Mouse (Mus musculus) forebrain, embryonic 16.5 days (tissue): ENCODE data around the gene Cpt2. TPM values are rescaled to one million over a fixed set of nuclear protein-coding genes. Genes with fewer than 3 reads are reported as not detected.

ENCODE experiments used
- ATAC-seq: fragments of 200-750 bp; cut with Nextera tagmentation; 2 replicates; pipeline ENCODE4 v1.8.0; 2017; ENCODE audit warnings: mild to moderate bottlenecking, moderate library complexity
- H3K27ac ChIP-seq: fragments of 300-500 bp; sonication (generic); 2 replicates; pipeline ENCODE4 v1.5.1; 2014; ENCODE audit warnings: low read length, control low read depth
- H3K27me3 ChIP-seq: fragments of 300-500 bp; sonication (generic); replicated peaks from 2 replicates; pipeline ENCODE4 v1.6.1; 2014; ENCODE audit warnings: low read length; ENCODE audit not compliant: control insufficient read depth, insufficient read depth
- H3K36me3 ChIP-seq: fragments of 300-500 bp; sonication (generic); 2 replicates; pipeline ENCODE4 v1.6.1; 2014; ENCODE audit not compliant: control insufficient read depth, insufficient read depth
- H3K4me1 ChIP-seq: fragments of 300-500 bp; sonication (generic); replicated peaks from 2 replicates; pipeline ENCODE4 v1.6.1; 2014; ENCODE audit warnings: low read length; ENCODE audit not compliant: control insufficient read depth, insufficient read depth
- H3K4me2 ChIP-seq: fragments of 300-500 bp; sonication (generic); 2 replicates; pipeline ENCODE4 v1.6.1; 2014; ENCODE audit warnings: mild to moderate bottlenecking, low read length, control low read depth
- H3K4me3 ChIP-seq: fragments of 300-500 bp; sonication (generic); replicated peaks from 2 replicates; pipeline ENCODE4 v1.5.1; 2014; ENCODE audit warnings: mild to moderate bottlenecking, low read length, control low read depth
- H3K9ac ChIP-seq: fragments of 300-500 bp; sonication (generic); replicated peaks from 2 replicates; pipeline ENCODE4 v1.6.1; 2014; ENCODE audit warnings: low read depth, low read length, control low read depth
- H3K9me3 ChIP-seq: fragments of 300-500 bp; sonication (generic); 2 replicates; pipeline ENCODE4 v1.6.1; 2016; ENCODE audit warnings: low read length; ENCODE audit not compliant: control insufficient read depth
- WGBS: fragments of 180-500 bp; shearing (Covaris S2); extraction: QIAGEN DNeasy Blood & Tissue Kit; methylation state at CpG from one replicate; pipeline ENCODE4 v1.1.7; 2014; 5-methylcytosine and 5-hydroxymethylcytosine counted together
- polyA plus RNA-seq: library from polyadenylated mRNA; unstranded; fragments of >200 nt; fragmentation: Nextera tagmentation; extraction: Ambion mirVana; gene quantifications from 2 replicates; pipeline ENCODE4 v1.2.1, GENCODE M21; 2015

Gene Cpt2
- polyA plus RNA-seq, 1 experiment from 2014 or later, result 10.4 TPM

GRCm38 (mm10) chr4:107856958-107857686, 66.3 kb downstream of the Cpt2 start:
- peak; percentile 27; the same call in 1 of the 2 replicates for ATAC-seq
- Histone ChIP-seq H3K4me1 (no peaks in the 10 kb centered on the region), H3K9ac (no peak overlapping the region), H3K9me3 (no peaks in the 10 kb centered on the region), H3K4me3 (no peak overlapping the region), H3K36me3 (peaks cover 64% of the 10 kb centered on the region), H3K27ac (no peak overlapping the region; the same call in 1 of the 2 replicates), H3K4me2 (no peak overlapping the region), H3K27me3 (no peaks in the 10 kb centered on the region)
- 65% methylated on average over 11 of the region's 11 CpGs for WGBS

Other genes starting within 250 kb of the Cpt2 start
- 8.2 and 18.0 TPM in 2 replicates for gene Dmrtb1, start 239.4 kb downstream of the Cpt2 start, polyA plus RNA-seq
- 70.4 and 71.8 TPM in 2 replicates for gene Lrp8, start 121.3 kb downstream of the Cpt2 start, polyA plus RNA-seq
- 118 and 122 TPM in 2 replicates for gene Magoh, start 43.9 kb downstream of the Cpt2 start, polyA plus RNA-seq
- gene 0610037L13Rik, start 33.8 kb downstream of the Cpt2 start, polyA plus RNA-seq, result 99.3 and 99.9 TPM in 2 replicates
- gene Slc1a7, start 44.7 kb upstream of the Cpt2 start, polyA plus RNA-seq, result not detected in 2 replicates
- gene Podn, start 172.8 kb upstream of the Cpt2 start, polyA plus RNA-seq, result 0.35 and 0.41 TPM in 2 replicates
- 195 and 205 TPM in 2 replicates for gene Scp2, start 221.4 kb upstream of the Cpt2 start, polyA plus RNA-seq
- 11.8 and 13.0 TPM in 2 replicates for gene Echdc2, start 241.8 kb upstream of the Cpt2 start, polyA plus RNA-seq